Mouse (Mus musculus) heart, adult 18-20 months (tissue): ENCODE data around the gene Cryba2. TPM values are rescaled to one million over a fixed set of nuclear protein-coding genes. Genes with fewer than 3 reads are reported as not detected.

Source experiments
- DNase-seq, 2 experiments: peaks; one replicate each; pipeline ENCODE4 v3.0.0; 2021 to 2022; ENCODE audit warnings: mixed read lengths in 1 of 2
- microRNA-seq, 2 experiments: library from miRNA; unstranded; fragments of <30 nt; microRNA quantifications; one replicate each; pipeline ENCODE4 v1.2.0; 2022
- total RNA-seq, 2 experiments: library from RNA; stranded (reverse); gene quantifications; 2 replicates each; pipeline ENCODE4 v1.2.3; 2021

Cryba2 gene
- total RNA-seq, 2 experiments from 2014 or later, result not detected

DNA sequence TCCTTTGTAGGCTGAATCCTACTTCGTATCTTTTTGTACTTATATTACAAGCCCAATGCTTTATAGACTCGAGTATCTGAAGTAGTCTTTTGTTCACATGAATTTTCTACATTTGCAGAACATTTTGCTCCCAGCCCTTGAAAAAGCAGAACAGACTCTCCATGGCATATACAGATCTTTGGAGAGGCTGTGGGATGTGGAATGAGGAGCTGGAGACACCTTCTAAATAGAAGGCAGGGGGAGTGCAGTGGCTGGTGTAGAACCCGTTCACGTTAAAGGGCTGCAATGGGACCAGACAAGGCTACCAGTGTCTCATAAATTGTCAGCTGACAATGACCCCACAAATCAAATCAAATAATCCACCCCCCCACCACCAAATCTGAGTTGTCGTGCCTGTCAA lies 44.0 kb downstream of the Cryba2 start:
- DNase-seq, result no peak

DNA sequence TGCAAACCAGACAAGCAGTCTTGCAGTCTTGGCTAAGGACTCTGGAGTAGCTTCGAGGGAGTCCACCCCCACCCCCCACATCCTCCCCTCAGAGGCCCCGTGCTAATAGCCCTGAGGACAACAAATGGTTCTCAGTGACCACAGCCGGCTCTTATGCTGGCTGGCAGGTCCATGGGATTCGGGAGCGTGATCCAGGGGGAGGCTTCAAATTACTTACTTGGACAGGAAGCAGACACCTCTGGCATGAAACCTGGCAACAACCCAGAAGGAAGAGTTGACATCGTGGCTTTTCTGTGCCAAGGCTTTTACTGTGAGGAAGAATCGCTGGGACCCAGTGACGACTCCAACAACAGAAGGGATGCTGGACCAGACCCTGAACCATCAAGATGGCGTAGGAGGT lies 46.6 kb downstream of the Cryba2 start:
- no peak for DNase-seq

DNA sequence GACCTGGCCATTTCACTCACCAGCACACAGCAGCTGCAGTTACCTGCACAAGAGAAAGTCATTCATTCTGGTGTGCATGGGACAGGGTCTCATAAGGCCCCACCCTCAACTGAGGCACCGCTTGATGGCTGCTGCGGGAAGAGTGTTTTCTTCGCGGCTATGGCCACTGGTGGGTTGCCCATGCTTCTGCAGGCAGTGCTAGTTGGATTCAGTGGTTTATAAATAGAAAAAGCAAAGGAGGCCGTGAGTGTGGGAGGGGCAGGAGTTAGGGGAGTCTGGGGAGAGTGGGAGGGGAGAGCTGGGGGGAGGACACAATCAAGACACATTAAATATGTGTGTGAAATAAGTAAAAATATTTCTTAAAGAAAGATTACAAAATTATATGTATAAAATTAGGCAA lies 49.9 kb downstream of the Cryba2 start:
- DNase-seq, result no peak

Small RNAs within 50 kb of the gene (microRNA-seq; reads per million reads assigned to microRNA genes)
- 35.1 to 185 reads per million in 2 experiments for gene Mir375

Other genes with a start within 250 kb of the Cryba2 start
- gene Ttll4, start 231.4 kb downstream of the Cryba2 start, total RNA-seq, result 1 to 10 TPM; 9.1 to 9.3 TPM
- 10 to 100 TPM; 11.0 to 15.5 TPM for gene Cyp27a1, start 179.6 kb downstream of the Cryba2 start, total RNA-seq
- gene Prkag3, start 143.9 kb downstream of the Cryba2 start, total RNA-seq, result 1 to 10 TPM; 1.4 to 1.7 TPM
- under 1 TPM; 0.18 to 0.30 TPM for gene Wnt6, start 121.3 kb downstream of the Cryba2 start, total RNA-seq
- gene Wnt10a, start 101.6 kb downstream of the Cryba2 start, total RNA-seq, result not detected
- not detected for gene Cdk5r2, start 38.2 kb downstream of the Cryba2 start, total RNA-seq
- gene Fev, start 7.7 kb downstream of the Cryba2 start, total RNA-seq, result not detected
- under 1 TPM in 1 of 2 experiments, not detected in 1; 0.33 TPM for gene Cfap65, start 42.5 kb upstream of the Cryba2 start, total RNA-seq
- under 1 TPM; 0.20 to 0.41 TPM for gene Ihh, start 58.5 kb upstream of the Cryba2 start, total RNA-seq
- gene Nhej1, start 232.1 kb upstream of the Cryba2 start, total RNA-seq, result 1 to 10 TPM; 3.8 to 4.6 TPM
- under 1 TPM; 0.32 to 0.49 TPM for gene Slc23a3, start 240.7 kb upstream of the Cryba2 start, total RNA-seq
- gene Cnppd1, start 249.6 kb upstream of the Cryba2 start, total RNA-seq, result 10 to 100 TPM; 22.5 to 27.4 TPM
- 10 to 100 TPM; 20.3 to 23.0 TPM for gene Retreg2, start 249.6 kb upstream of the Cryba2 start, total RNA-seq